Mouse (Mus musculus) megakaryocyte-erythroid progenitor cell, adult 5-6 weeks (primary cell): ENCODE measurements around the gene Coq9. TPM values are rescaled to one million over a fixed set of nuclear protein-coding genes. Genes with fewer than 3 reads are reported as not detected.

Source experiments
- ATAC-seq: replicated peaks from 2 replicates; pipeline ENCODE4 v1.8.0; 2016; ENCODE audit warnings: mild to moderate bottlenecking, inconsistent platforms; ENCODE audit not compliant: severe bottlenecking, poor library complexity, low FRiP score, low TSS enrichment
- total RNA-seq, 2 experiments: library from RNA; stranded (forward) in 1 of 2; stranded (reverse) in 1 of 2; fragments of 200-1000, 215-1000 nt in 1 of 2; fragments of >200 nt in 1 of 2; fragmentation: Nextera tagmentation in 1 of 2; gene quantifications; 2 replicates each; pipeline ENCODE4 v1.2.3; 2014 to 2017

Gene Coq9
- total RNA-seq, 2 experiments from 2014 or later, result 46.0 to 92.7 TPM

DNA sequence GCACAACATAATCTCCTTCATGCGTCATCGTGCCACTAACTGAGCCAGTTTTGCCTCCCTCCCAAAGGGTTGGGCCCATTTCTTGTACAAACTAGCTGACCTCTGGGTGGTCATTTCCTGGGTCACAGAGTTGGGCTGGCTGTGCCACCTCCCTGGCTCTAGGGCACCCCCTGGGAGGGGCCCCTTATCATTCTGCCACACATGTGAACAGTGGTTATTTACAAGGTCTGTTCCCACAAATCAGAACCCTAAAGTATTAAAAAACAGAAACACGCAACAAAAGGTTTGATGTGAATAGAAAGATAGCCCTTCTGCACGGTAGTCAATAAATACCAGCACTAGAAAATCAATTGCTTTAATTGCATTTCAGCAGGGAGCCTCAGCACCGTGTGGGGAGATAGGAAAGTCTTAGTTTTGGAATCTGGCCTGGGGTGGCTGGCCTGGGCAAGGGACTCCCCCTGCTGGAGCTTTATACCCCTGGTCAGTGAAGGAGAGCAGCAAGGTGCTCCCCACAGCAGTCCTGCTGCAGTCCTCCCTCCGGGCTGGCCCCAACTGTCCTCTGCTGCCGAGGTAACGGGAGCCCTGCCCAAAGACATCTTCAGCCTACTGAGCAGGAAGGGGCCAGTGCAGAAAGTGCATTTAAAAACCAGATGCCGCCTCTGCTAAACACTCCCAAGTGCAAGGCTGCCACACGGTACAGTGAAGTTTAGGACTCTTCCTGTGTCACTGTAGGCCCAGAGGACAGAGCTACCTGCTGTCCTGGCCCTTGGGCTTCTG, 26.0 kb downstream of the Coq9 start:
- no peak for ATAC-seq

GRCm38 (mm10) chr8:94865292-94865691, 27.2 kb downstream of the Coq9 start:
- ATAC-seq, result no peak

- ATAC-seq, result no peak
Measured at GRCm38 (mm10) chr8:94866921-94867320, 28.8 kb downstream of the Coq9 start.

- ATAC-seq, result no peak
Measured at GRCm38 (mm10) chr8:94869146-94869545, 31.0 kb downstream of the Coq9 start.

DNA sequence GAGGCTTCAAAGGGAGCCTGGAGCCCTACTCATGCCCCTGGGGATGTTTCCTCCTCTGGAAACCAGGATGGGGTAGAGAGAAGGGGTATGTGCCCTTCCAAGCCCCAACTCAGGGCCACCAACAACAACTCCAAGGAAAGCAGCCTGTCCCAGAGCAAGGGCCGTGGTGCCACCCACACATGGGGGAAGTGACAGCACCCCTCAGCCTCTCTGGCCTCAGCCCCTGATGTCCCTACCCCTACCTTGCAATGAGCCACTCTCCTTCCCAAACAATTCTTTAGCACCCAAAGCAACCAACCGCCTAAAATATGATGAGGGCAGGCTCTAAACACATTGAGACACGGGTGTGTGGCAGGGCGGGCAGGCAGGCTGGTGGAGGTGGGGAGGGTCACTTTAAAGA, 31.9 kb downstream of the Coq9 start:
- no peak for ATAC-seq

DNA sequence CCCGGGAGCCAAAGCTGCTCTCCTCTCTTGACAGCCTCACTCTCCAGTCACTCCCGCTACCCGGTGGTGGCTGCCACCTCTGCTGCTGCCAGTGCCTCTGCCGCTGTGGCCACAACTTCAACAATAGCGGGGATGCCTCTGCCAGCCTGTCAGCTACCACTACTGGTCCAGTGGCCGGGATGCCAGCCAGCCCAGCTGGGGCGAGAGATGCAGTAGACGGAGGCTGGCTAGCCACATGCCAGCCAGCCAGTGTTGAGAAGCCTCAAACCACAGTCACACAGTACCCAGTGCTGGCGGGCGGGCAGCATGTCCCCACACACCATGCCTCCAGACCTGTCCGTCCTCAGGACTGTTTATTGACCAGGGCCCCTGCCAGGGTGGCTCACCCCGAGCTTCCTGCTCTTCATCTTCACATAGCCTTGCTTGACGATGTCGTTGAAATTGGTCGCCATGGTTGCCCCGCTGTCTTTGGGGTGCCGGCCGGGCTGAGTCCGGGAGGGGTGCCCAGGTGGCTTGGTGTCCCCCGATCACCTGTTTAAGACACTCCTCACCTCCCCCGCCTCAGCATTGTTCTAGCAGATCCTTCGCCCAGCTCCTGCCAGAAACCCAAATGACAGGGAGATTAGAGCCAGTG, 32.5 kb downstream of the Coq9 start:
- ATAC-seq, result 0 out of 2 replicates have a peak, but pooled peaks have one; percentile 27

DNA sequence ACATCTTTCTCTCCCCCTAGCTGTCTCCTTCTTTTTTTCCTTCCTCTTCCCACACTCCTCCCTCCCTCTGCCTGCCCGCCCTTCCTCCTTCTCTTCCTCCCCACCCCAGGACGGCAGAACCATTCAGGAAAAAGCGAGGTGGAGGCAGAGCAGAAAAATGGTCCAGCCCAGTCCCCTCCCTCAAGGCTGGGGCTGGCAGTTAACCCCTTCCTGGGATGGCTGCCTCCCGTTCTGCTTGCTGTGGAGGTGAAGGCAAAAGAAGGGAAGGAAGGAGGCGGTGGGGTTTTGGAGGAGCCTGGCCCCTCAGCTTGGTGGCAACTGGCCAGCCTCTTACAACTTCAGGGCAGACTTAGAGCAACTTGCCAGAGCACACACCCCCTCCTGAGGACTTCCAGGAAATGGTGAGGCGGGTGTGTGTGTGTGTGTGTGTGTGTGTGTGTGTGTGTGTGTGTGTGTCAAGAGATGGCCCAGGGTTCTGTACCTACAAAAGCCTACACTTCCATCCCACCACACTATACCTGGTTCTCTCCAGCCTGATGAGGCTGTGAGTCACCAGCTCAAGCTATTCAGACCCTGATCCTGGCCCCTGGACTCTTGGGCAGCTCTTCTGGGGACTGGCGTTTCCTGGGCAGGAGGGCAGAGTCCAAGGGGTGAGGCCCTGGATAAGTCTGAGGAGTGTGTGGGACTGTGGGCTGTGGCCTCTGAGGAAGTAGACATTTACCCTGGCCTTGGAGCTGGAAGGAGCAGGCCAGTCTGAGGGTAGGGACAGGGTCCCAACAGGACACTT, 33.2 kb downstream of the Coq9 start:
- ATAC-seq, result no peak

DNA sequence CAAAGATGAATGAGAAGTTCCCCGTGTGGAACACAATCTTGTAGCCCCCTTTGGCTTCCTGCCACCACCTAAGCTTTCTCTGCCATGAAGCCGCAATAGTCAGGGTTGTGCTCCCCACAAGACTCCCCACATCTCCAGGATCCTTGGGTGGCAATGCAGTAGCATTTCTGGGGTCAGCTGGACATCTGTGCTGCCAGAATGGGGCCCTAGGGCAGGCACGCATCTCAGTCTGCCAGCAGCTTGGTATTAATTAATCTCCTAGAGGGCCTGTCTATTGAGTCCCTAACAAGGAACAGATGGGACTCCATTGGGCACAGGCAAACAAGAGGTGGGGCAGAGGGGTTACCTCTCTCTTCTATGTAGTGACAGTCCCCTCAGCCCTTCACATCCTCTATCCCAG, 34.0 kb downstream of the Coq9 start:
- no peak for ATAC-seq

DNA sequence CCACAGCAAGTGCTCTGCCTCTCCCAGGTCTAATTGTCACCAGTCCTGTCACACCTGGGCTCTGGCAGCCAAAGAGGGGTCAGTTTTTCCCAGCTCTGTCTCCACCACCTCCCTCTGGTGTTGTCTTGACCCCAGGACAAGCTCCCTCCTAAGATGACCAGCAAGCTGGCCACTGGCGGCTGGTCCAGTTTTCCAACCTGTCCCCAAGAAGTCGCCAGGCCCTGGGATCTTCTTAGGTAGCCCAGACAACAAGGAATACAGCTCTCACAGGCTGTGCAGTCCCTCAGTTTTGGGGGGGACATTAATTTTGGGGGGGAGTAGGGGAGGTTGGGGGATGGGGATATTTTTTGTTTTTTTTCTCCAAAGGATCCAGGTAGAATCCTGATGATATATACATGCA, 34.5 kb downstream of the Coq9 start:
- ATAC-seq, result no peak

DNA sequence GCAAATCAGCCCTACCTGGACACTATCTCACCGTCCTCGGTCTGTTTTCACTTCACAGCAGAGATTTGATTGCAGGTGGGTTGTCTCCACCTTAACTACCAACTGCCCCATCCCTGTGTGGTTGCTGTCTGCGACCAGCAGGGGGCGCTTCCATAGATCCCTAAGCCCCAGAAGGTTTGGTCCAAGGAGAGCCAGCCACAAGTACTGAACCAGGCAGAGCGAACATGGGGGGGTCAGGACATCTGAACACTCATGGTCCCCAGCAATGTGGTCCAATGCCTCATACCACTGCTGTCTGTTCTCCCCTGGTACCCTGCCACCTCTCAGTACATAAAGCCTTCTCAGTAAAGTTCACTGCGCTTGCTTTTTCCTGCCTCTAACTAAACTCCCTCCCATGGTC, 36.2 kb downstream of the Coq9 start:
- ATAC-seq, result peak; percentile 61

DNA sequence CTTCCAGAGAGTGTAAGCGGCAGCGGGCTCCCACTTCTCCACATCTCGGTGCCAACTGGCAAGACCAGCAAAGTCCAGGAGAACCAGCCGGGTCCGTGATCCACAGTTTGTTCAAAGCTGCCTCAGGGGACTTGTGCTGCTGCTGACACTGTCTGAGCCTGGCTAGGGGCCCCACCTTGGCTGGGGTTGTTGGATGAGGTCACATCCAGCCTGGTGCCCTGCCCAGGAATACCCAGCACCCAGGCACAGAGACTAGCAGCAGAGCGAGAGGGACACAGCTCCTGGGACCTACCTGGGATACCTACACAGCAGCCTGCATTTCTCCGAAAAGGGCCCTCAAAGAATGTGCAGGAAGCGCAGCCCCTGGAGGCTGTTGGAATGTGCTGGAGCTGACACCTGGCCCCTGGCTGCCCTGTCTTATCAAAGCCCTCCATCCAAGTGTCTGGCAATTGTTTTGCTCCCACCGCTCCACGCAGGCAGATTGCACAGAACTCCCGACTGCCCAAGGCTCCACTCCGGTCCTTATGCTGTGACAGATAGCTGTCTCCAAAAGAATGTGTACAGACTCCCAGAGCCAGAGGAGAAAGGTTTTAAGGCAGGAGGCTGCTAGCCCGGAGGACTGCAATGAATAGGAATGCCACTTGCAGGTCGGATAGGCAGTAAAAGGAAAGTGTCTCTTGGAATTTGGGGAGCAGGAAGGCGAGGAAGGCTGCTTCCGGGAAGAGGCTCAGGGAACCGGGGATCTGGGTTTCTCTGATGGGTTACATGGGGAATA, 37.2 kb downstream of the Coq9 start:
- no peak for ATAC-seq

- ATAC-seq, result no peak
Measured at GRCm38 (mm10) chr8:94875871-94876150, 37.7 kb downstream of the Coq9 start.

DNA sequence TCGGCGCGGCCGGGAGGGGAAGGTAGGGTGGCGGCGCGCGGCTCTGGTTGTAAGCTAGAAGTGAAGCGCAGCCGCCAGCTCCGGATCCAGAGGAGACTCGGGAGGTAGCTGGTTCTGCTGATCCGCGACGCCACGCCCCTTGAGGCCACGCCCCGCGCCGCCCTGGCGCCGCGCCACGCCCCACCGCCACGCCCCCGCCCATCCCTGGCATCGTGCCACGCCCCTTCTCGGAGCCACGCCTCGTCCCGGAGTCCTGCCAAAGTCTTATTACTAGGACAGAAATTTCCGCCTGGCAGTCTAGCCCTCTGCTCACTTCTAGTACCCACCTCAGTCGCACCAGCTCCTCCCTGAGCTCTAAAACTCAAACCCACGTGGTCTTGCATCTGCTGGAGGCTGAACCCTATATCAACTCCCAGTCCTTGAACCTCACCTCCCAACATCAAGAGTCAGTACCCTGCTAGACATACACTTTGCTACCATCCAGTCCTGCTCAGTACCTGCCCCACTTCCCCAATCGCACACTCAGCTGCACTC, 38.1 kb downstream of the Coq9 start, which contains the start of gene Dok4:
Gene Dok4, minus strand, starts transcription at position 134 of the 534 bp plus-strand sequence.
- peak; percentile 68 for ATAC-seq

DNA sequence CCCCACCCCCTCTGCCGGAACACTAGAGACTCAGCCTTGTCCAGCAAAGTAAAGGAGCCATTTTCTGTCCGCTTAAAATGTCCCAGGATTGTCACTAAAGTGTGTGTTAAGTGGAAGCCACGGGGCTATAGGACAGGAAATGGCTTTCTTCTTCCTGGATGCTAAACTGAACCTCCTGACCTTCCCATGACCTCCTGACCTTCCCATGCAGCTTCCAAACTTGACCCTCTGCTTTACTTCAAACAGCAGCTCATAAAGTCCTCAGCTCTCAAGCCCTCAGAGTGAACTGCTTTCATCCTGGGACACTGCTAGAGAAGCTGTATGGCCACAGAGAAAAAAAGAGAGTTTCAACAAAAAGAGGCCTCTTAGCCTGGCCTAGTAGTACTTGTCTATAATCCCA, 38.7 kb downstream of the Coq9 start:
- ATAC-seq, result no peak

DNA sequence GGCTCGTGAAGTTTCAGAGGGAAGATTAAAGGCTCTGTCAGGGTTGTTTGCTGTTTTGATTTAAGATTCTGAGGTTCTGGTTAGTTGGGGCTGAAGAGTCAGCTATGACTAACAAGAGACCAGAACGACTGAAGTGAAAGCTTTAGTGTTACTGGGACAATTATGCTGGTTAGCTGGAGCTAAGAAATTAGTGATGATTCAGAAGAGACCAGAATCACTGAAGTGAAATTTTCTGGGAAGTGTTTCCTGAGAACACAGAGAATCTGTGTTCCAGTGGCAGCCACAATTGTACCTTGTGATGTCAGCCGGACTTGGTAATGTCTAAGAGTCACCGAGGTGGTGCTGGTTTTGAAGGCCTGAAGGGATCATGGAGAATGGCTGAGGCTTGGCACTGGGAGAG, 42.6 kb downstream of the Coq9 start:
- ATAC-seq, result no peak

DNA sequence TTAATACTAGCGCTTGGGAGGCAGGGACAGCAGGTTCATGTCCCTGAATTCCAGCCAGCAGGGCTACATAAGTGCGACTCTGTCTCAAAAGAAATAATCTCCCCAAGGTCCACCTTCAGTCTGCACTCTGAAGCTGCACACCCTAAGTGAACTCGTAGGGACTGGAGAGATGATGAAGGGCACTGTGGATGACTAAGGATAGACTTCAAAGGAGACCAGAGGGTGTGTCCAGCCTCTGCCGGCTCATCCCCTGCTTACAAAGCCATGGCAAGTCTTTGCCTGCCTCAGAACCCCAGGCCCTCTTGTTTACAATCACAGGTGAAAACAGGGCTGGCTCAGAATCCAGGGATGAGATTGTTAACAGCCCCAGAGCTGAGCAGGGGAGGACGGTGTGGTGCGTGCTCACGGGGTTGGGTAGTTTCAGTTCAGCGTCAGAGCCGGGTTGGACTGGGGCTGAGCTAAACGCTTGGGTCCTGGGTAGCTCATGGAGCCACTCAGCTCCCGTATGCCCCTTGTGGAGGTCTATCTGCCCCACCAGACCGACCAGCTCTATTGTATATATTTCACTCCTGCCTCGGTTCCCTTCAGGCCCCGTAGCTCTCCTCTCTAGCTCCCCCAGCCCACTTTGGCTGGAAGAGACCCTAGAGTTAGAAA, 50.4 kb downstream of the Coq9 start:
- ATAC-seq, result peak; percentile 54; the same call in 1 of the 2 replicates

GRCm38 (mm10) chr8:94892917-94893316, 54.8 kb downstream of the Coq9 start:
- ATAC-seq, result no peak

DNA sequence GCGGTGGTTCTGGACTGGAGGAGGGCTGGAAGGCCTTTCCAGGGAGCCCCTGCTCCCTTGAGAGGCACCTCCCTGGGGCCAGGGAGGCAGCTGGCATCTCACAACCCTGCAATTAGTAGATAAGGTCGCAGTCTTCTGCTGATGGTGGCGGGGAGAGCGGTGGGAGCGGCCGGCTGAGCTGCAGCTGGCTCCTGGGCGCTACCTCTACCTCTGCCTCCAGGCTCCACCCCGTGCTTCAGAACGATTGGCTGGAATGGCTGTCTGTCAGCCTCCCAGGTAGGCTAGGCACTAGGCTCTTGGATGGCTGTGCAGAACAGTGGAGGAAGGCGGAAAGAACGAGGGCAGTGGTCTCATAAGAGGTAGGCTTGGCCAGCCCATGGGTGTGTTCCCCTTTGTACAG, 61.1 kb downstream of the Coq9 start:
- ATAC-seq, result peak; percentile 98

DNA sequence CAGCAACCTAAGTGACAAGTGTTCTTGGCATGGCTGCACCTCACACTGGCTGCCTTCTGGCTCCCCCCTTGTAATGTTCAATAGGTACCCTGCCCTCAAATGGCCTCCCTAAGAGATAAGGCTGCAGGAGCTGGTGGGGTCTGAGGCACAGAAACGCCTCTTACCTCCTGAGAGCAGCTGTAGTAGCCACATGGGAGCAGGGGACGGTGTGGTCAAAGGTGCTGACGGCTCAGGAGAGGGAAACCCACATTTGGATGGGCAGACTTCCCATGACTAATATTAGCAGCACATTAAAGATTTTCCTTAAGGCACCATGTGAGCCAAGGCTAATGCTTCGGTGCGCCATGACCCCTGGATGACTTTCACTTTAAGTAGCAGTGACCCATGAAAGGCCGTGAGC, 62.5 kb downstream of the Coq9 start:
- no peak for ATAC-seq
